Mouse (Mus musculus): ENCODE measurements at regions not wholly inside any gene's neighbourhood (a gene's known extent, or its start where the extent isn't known, plus 50 kb on each side); places are given as distances from the start of the nearest gene placed in this dataset.

- 42% methylated on average over 2 of the region's 2 CpGs for WGBS
- no peak for ATAC-seq
- no peak overlapping the region for H3K9ac ChIP-seq (replicated peaks; ENCODE audit: low read depth, low read length)
These were observed 541.6 kb downstream of the Arl4a start for GRCm38 (mm10) chr12:39496203-39496602.

DNA sequence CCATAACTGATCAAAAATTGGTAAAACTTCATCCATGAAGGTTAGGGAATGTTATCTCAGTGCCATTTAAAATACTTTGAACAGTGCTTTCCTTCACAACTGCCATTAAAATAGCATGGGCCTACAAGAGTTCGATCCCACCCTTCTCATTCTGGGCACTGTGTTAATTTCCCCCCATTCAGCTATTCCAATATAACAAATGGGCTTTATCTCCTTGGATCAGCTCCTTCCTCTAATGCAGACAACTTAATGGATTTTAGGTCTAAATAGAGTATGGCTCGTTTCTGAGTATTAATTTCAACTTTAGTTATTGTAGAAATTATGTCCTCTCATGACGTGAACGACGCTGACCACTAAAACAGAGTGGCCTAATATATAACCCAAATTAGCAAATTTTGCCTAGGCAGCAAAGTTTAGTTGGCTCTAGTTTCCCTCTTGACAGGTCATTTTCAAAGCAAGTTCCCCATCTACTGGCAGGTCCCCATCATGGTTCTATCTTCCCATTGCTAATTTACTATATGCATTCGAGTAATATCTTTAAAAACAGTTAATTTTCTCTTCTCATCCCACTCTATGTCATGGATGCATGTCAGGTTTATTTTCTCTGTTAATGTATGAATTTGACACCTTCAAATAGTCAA, 544.1 kb downstream of the Arl4a start:
- 63% methylated on average over 6 of the region's 6 CpGs for WGBS
- Histone ChIP-seq H3K4me2 (ENCODE audit: low read length) (no peak overlapping the region), H3K36me3 (ENCODE audit: control insufficient read depth, insufficient read depth) (no peaks in the 10 kb centered on the region), H3K4me1 (replicated peaks; ENCODE audit: control insufficient read depth, insufficient read depth, low read length) (peaks cover 5% of the 10 kb centered on the region), H3K27ac (ENCODE audit: low read length) (no peak overlapping the region), H3K9ac (replicated peaks; ENCODE audit: low read depth, low read length) (no peak overlapping the region), H3K27me3 (replicated peaks; ENCODE audit: control insufficient read depth, insufficient read depth, low read length) (no peaks in the 10 kb centered on the region), H3K4me3 (replicated peaks; ENCODE audit: low read length) (no peak overlapping the region), H3K9me3 (ENCODE audit: control insufficient read depth, low read length) (no peaks in the 10 kb centered on the region)
- 0 out of 2 replicates have a peak, but pooled peaks have one; percentile 49 for ATAC-seq

More at GRCm38 (mm10) chr12:39496203-39496602, 541.6 kb downstream of the Arl4a start:
- no peak overlapping the region for H3K4me3 ChIP-seq (replicated peaks; ENCODE audit: low read length)
- H3K4me1 ChIP-seq (replicated peaks; ENCODE audit: control insufficient read depth, insufficient read depth, low read length): peaks cover 5% of the 10 kb centered on the region
- H3K36me3 ChIP-seq (ENCODE audit: control insufficient read depth, insufficient read depth): no peaks in the 10 kb centered on the region
- H3K9me3 ChIP-seq (ENCODE audit: control insufficient read depth, low read length): no peaks in the 10 kb centered on the region
- no peaks in the 10 kb centered on the region for H3K27me3 ChIP-seq (replicated peaks; ENCODE audit: control insufficient read depth, insufficient read depth, low read length)
- H3K4me2 ChIP-seq (ENCODE audit: low read length): no peak overlapping the region
- no peak overlapping the region for H3K27ac ChIP-seq (ENCODE audit: low read length)

DNA sequence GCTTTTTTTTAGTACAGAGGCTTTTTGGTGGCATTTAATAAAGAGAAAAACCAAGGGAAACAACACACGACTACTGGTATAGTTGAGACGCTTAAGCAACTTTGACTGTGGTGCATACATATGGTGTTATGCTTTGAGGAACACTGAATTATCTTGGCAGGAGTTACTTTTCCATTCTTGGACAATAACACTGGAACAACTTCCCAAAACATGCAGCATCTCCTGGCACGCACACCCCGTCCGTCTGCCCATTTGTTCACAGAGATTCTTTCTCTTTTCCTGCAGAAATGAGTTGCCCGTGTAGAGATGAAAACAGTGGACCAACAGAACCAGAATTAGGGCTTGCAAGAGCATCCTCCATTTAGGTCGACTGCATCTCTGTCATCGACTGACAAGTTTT, 544.7 kb downstream of the Arl4a start:
- Histone ChIP-seq H3K9ac (replicated peaks; ENCODE audit: low read depth, low read length) (no peak overlapping the region), H3K27ac (ENCODE audit: low read length) (no peak overlapping the region), H3K4me3 (replicated peaks; ENCODE audit: low read length) (no peak overlapping the region), H3K27me3 (replicated peaks; ENCODE audit: control insufficient read depth, insufficient read depth, low read length) (no peaks in the 10 kb centered on the region), H3K36me3 (ENCODE audit: control insufficient read depth, insufficient read depth) (no peaks in the 10 kb centered on the region), H3K9me3 (ENCODE audit: control insufficient read depth, low read length) (no peaks in the 10 kb centered on the region), H3K4me2 (ENCODE audit: low read length) (no peak overlapping the region), H3K4me1 (replicated peaks; ENCODE audit: control insufficient read depth, insufficient read depth, low read length) (peaks cover 5% of the 10 kb centered on the region)
- 64% methylated on average over 8 of the region's 8 CpGs for WGBS
- ATAC-seq: no peak; the same call in 1 of the 2 replicates

DNA sequence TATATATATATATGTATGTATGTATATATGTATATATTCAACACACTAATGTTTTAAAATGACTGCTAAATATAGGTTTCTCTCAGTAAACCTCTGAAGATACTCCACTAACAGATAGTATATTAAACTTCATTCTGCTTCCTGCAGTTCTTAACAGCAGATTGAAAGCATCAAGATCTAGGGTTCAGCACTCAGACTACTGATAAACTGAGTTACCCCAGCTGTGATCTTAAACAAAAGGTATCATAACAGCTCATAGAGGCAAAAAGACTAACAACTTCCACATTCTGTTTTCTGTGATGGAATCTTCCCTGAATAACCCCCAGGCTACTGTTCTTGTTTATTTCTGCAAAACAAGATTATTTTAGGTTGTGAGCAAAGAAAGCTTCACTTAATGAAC, 564.8 kb downstream of the Arl4a start:
- no peak overlapping the region for H3K4me3 ChIP-seq (replicated peaks; ENCODE audit: low read length)
- no peak for ATAC-seq

More for the DNA sequence above, 564.8 kb downstream of the Arl4a start:
- no peak overlapping the region for H3K4me2 ChIP-seq (ENCODE audit: low read length)
- H3K27me3 ChIP-seq (replicated peaks; ENCODE audit: control insufficient read depth, insufficient read depth, low read length): no peaks in the 10 kb centered on the region
- H3K9me3 ChIP-seq (ENCODE audit: control insufficient read depth, low read length): no peaks in the 10 kb centered on the region
- H3K27ac ChIP-seq (ENCODE audit: low read length): no peak overlapping the region
- no peaks in the 10 kb centered on the region for H3K36me3 ChIP-seq (ENCODE audit: control insufficient read depth, insufficient read depth)
- H3K9ac ChIP-seq (replicated peaks; ENCODE audit: low read depth, low read length): no peak overlapping the region
- no peaks in the 10 kb centered on the region for H3K4me1 ChIP-seq (replicated peaks; ENCODE audit: control insufficient read depth, insufficient read depth, low read length)

Measured in forebrain, embryonic 16.5 days (tissue).